ENCODE assay signal across 16 mouse cellular contexts in genomic region chr8:26465346-26465745, GRCm38 (mm10).
DNase-seq lines count a peak whose midpoint lies in the region.
"Had no signal": no experiment of that assay in that cellular context is flagged by ENCODE, and none has a peak within 500 bp of the region (broad histone marks: within the 10 kb centered on the region; RNA-seq: fewer than 3 reads in every experiment).

No protein-coding gene starts in this region.

- 77% methylated on average over 2 of the region's 2 CpGs for WGBS in heart, embryonic 10.5 days

- no peaks in the 10 kb centered on the region for H3K9me3 ChIP-seq in heart, embryonic 10.5 days
- H3K9me3 ChIP-seq: G1E had no signal

- no peak overlapping the region for H3K27ac ChIP-seq in heart, embryonic 10.5 days

- intact Hi-C loops in heart, postnatal 14 days (cut with DNase I) = no loop called here

- H3K4me1 ChIP-seq in heart, embryonic 10.5 days = peaks cover 8% of the 10 kb centered on the region

- DNase-seq in heart, adult 11 months = peak; percentile 55
- no peak for DNase-seq in heart, adult 18-20 months
- DNase-seq in heart, embryonic 10.5 days (ENCODE audit: low spot score) = peak; percentile 11
- no peak for DNase-seq in heart, postnatal 14 days
- DNase-seq: adrenal gland, adult 2 months; adrenal gland, adult 8-10 months; adrenal gland, postnatal 10 days; adrenal gland, postnatal 14 days; adrenal gland, postnatal 25 days; adrenal gland, postnatal 36 days; B cell, adult 2 months; cerebellum, adult 11 months; cerebellum, adult 11-12 months; cerebellum, adult 18-20 months had no signal

- H3K36me3 ChIP-seq in heart, embryonic 10.5 days = no peaks in the 10 kb centered on the region
- H3K36me3 ChIP-seq: G1E had no signal

- H3K4me3 ChIP-seq in heart, embryonic 10.5 days = no peak overlapping the region

- 0 out of 2 replicates have a peak, but pooled peaks cover 3% of the 10 kb centered on the region for H3K27me3 ChIP-seq in heart, embryonic 10.5 days (ENCODE audit: insufficient read depth, poor library complexity, severe bottlenecking)
- H3K27me3 ChIP-seq: CH12.LX had no signal

Comparison
In these comparisons a context has a peak if more than half of its experiments do, and no peak if none do; other contexts are left out.
1. DNase-seq: peak in heart, adult 11 months (single experiment) and heart, embryonic 10.5 days (single experiment); none in heart, adult 18-20 months (0 of 2) and heart, postnatal 14 days (0 of 2).